Mouse (Mus musculus) urinary bladder, postnatal 4 days (tissue): ENCODE results near the gene Ctnnbl1.

ENCODE experiments used
- DNase-seq, 2 experiments: peaks; one replicate each; pipeline ENCODE4 v3.0.0; 2021 to 2022; ENCODE audit warnings: low spot score in 2 of 2

Ctnnbl1 gene

DNA sequence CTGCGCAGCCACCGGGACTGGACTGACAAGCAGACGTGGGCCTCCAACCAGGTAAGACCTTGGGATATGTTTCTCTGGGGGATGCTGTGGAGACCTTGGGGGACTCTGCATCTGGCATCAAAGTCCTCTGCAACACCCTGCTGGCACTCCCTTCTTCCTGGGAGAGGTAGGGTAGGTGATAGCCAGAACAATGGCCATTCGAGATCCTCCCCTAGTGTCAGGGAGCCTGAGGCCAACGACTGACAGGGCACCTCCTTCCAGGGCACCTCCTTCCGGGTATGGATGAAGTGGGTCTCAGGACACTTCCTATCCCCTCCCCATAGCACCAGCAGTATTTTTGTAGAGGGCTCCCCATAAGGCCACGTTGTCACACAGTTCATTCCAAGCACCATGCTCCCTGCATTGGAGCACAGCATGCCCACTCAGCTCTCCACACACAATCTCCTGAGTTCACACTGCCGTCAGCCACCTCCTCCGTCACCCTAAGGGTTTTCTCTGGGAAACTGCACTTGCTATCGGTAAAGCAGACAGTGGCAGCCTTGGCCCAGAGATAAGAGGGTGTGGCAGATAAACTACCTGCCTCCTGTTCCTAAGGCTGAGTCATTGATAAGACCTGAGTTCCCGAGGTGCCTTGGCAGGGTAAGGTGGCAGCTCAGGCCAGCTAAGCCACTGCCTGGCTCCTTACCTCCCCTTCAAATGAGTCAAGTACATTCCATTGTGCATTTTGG lies 198.4 kb downstream of the Ctnnbl1 start:
- DNase-seq = no peak

DNA sequence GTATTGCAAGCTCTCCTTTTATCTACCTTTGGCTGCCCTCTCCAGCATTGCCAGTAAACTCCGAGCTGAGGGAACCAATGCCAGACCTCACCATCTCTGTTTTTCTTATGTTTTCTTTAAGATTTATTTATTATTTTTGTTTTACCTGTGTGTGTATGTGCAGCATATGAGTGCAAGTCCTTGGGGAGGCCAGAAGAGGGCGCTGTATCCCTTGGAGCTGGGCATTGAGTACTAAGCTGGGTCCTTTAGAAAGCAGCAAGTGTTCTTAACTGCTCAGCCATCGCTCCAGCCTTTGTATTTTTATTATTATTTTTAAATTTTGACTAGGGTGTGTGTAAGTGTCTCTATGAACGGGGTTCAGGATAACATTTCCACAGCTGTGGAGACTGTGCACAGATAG lies 199.5 kb downstream of the Ctnnbl1 start:
- no peak for DNase-seq

DNA sequence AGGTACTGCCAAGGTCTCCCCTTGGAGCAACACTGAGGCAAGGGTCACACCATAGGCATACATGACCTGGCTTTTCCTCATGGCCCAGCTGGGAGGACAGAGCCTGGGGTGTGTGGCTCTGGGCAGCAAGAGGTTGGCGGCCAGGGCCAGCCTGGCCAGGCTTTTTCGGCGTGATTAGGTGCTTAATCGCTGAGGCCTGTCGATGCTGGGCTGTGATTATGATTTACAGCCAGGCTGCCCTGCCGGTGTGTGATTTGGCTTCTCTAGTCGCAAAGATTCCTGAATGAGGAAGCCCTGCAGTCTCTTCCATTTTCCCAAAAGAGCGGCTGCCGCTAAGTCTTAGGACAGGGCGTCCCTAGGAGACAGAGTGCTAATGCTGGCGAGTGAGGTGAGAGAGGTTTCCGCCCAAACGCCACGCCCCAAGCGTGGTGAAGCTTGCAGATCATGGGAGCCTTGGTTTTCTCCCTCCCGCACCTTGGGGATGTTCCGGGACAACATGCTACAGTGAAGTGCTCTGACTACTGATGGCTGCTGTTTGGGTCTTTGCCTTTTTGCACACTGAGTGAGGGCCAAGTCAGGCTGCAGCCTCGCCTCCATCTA lies 203.5 kb downstream of the Ctnnbl1 start:
- DNase-seq = no peak
